Mouse (Mus musculus): ENCODE measurements around the gene Hoxa2.

The Hoxa2 gene

DNA sequence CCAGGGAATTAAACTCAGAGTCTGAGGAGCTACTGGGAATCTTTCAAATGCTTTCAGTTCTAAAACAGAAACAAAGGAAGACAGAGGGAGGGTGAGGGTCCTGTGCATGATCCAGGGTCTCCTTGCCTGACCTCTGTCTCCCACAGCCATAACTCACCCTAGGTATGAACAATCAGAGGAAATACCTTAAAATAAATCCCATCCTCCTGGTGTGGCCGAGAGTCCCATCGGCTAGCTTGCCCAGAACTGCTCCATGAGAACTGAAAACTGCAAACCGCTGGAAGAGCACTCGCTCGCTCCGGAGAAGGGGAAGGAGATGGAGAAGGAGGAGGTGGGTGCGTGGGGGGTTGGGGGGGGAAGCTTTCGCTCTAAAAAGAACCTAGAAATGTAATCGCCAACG, 15.1 kb upstream of the Hoxa2 start:
- no peak for DNase-seq (ENCODE audit: low spot score)

GRCm38 (mm10) chr6:52178918-52179665, 14.5 kb upstream of the Hoxa2 start:
- no peak for DNase-seq (ENCODE audit: low spot score)

DNA sequence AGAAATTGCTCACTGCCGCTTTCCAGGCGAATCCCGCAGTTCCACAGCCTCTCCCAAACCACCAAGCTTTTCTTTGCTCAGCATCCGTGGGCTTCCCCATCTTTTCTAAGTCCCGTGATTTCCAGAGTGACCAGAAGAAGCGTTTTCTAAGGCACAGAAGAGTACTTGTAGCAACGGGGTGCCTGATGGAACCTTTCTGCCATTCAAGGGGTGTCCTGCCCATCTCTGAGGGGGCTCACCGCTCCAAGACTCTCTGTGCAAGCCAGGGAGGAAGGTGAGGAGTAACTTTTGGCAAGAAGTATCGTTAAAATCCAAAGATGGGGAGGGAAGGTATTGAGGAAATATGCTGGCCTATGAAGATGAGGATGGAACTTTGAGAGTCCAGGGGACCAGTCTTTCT, 13.2 kb upstream of the Hoxa2 start:
- DNase-seq (ENCODE audit: low spot score) = no peak

DNA sequence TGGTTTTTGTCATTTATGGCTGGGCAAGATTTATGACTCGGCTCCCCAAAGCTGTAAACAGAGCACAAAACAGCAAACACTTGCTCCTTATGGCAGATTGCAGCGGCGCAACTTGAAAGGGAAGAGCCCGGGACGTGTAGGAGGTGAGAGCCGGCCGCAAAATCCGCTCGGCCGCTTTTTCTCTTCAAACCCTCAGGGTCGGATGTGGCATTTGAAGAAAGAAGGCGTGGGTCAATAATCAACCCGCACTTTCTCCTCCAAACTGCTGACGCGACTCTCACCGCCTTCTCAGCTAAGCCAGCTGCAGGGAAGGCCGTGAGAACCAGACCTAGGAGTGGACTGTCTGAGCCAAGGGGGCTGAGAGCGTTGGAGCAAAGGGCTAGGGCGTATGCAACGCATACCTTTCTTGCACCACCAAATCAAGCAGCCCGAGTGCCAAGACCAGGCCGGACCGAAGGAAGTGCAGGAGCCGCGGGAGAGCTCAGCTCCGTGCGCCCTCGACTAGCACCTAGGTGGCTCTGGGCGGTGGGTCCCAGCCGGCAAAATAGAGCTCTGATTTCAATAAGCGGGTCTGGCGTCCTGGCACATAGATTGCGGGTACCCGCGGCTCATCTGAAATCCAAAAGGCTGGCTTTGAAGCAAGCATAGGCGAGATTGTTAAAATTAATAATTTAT, 12.6 kb upstream of the Hoxa2 start, which contains the start of gene 5730596B20Rik:
TSS of gene 5730596B20Rik (plus strand) at position 438 of the 675 bp plus-strand sequence.
- DNase-seq (ENCODE audit: low spot score) = no peak

DNA sequence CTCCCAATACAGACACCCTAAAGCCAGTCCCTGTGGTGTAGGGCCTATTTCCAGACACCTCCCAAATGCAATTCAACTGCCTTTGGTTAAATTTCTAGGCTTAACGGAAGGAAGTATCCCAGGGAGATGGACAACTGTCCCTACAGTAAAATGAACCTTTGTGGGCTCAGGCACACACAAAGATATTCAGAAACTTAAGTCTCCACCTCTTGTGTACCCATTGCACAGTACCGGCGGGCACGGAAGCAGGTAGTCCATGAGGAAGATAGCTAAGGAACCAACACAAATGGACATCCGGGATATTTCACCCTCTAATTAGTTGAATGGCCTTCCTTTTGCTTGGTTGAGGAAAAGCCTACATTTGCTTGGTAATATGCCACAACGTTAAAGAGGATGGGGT, 11.8 kb upstream of the Hoxa2 start:
- no peak for DNase-seq (ENCODE audit: low spot score)

- no peak for DNase-seq (ENCODE audit: low spot score)
Observed at GRCm38 (mm10) chr6:52175864-52176263, 11.2 kb upstream of the Hoxa2 start.

DNA sequence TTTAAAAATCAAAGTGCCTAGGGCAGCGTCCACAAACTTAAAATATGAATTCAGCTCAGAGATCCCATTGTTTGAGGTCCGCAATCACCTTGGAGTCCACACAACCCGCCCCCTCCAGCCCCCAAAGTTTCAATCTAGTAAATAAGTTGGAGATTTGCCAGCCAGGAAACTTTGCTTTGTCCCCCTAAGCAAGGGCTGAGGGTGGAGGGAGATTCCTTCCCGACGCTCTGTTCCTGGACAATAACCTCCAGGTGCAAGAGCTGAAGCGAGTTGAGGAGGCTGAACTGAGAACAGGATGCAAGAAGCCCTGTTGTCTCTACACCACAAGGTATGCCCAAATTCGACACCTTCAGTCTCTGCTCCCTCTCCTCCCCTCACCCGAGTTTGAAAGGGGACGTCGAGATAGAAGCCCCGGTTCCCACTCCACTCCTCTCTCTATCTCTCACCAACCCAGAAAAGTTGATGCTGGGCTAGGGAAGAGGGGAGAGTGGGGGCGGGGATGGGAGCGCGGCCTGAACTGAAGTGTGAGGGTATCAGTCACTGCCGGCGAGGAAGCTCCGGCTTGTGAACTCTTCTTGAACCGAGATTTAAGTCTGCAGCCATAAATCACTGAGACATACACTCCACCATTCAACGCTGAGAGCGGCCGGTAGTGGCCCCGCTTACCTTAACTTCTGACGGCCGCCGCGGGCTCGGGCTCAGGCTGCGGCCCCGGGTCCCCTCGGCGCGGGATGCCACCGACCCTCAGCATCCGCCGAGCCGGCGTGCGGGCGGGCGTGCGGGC, 10.5 kb upstream of the Hoxa2 start:
- DNase-seq (ENCODE audit: low spot score) = peak; percentile 32

- no peak for DNase-seq (ENCODE audit: low spot score)
Observed at GRCm38 (mm10) chr6:52173648-52174047, 9.0 kb upstream of the Hoxa2 start.

GRCm38 (mm10) chr6:52172501-52172900, 7.9 kb upstream of the Hoxa2 start:
- DNase-seq (ENCODE audit: low spot score) = no peak

DNA sequence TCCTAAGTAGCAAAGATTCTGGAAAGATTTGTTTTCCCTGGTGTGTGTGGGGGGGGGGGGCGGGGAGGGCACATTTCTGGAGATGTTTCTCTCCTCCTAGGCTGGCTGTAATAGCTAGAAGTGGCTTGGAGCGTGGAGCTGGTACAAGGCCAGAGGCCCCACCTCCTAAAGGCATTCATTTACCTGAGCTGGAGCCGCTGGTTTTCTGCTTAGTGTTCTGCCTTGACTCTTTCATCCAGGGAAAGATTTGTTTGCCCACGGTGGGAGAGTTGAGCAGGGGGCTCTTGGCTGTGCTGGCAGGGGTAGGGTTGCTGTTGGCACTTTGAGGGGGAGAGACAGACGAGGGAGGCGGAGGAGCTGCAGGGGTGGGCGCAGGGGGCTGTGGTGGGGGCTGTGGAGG, 7.3 kb upstream of the Hoxa2 start:
- DNase-seq (ENCODE audit: low spot score) = no peak

- no peak for DNase-seq (ENCODE audit: low spot score)
Observed at GRCm38 (mm10) chr6:52171331-52171730, 6.7 kb upstream of the Hoxa2 start.

- no peak for DNase-seq (ENCODE audit: low spot score)
Observed at GRCm38 (mm10) chr6:52170898-52171223, 6.2 kb upstream of the Hoxa2 start.

GRCm38 (mm10) chr6:52170166-52170897, 5.7 kb upstream of the Hoxa2 start:
- no peak for DNase-seq (ENCODE audit: low spot score)

- no peak for DNase-seq (ENCODE audit: low spot score)
Observed at GRCm38 (mm10) chr6:52169499-52170165, 5.0 kb upstream of the Hoxa2 start.

GRCm38 (mm10) chr6:52168191-52169055, 3.8 kb upstream of the Hoxa2 start:
- no peak for DNase-seq (ENCODE audit: low spot score)

DNA sequence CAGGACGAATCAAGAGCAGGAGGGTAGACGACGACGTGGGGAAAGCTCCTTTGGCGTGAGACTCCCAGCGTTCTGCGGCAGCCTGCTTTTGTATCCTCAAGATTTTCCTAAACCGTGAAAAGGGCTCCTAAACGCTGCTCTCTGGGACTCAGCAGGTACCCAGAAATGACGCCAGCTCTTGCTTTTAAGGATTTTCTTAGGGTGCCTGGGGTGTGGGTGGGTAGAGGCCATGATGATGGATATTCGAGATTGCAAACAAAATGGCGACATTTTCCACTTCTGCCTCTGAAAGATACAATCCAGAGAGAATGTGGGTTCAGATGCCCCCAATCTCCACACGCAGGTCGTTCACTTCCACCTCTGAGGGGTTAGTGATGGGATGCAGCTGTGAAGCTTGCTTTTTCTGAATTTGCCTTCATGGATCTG, 3.1 kb upstream of the Hoxa2 start:
- no peak for DNase-seq (ENCODE audit: low spot score)

- no peak for DNase-seq (ENCODE audit: low spot score)
Observed at GRCm38 (mm10) chr6:52167176-52167575, 2.5 kb upstream of the Hoxa2 start.

GRCm38 (mm10) chr6:52166431-52167077, 1.9 kb upstream of the Hoxa2 start:
- no peak for DNase-seq (ENCODE audit: low spot score)

DNA sequence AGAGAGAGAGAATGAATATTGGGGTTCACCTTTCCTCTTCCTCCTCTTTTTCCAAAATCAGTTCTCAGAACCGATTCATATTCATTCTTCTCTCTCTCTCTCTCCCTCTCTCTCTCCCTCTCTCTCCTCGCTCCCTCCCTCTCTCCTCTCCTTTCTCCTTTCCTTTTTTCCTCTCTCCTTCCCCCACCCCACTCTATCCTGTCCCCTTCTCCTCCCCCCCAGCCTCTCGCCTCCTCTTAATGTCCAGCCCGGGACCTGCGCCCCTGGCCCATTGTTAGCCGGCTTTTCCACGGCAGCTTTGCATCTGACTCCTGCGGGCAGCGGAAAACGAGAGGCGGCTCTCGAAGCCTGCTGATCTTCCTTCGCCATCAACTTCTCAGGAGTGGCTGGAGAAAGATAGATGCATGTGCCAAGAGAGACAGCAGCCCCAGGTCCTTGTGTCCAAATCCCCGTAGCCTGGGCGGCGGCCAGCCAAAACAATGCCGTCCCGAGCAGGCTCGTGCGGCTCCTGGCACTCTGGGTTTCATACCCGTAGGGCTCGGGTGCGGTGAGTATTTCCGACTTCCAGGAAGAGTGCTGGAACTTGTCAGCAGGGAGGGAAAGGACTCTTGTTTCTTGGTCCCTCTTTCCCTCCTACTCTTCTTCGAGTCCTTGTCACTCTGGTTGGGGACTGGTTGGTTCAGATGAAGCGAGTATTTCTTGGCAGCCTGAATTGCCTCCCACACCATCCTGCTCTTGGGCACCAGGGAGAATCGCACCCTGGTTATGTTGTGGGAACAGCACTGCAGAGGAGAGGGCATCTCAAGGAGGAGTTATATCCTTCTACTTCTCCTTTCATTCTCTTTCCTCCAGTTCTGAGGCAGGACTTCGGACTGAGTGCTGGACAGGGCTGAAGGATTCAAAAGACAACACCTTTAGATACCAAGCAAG, 1.1 kb upstream of the Hoxa2 start:
- no peak for DNase-seq (ENCODE audit: low spot score)

Data from MN1 (cell line).